Mouse (Mus musculus): Measurements from ENCODE around the gene Fcgr3. TPM values are rescaled to one million over a fixed set of nuclear protein-coding genes. Genes with fewer than 3 reads are reported as not detected.

Gene Fcgr3
- total RNA-seq, 2 experiments from 2014 or later, result 9.9 to 12.5 TPM

DNA sequence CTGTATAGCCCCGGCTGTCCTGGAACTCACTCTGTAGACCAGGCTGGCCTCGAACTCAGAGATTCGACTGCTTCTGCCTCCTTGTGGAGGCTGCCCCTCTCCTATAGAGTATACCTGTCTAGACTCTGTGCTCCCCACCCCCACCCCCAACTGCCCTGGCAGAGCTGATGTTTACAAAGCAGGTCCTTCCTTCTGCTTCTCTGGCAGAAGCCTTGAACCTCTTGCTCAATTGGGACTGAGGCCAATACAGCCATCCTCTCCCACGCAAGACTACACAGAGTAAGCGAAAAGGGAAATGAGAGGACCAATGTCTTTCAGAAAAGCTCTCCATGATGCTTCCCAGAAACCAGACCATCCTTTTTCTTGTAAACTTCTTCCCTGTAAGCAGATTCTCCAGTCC lies 7.5 kb downstream of the Fcgr3 start:
- DNase-seq (ENCODE audit: low spot score in 2 of 2), result no peak

DNA sequence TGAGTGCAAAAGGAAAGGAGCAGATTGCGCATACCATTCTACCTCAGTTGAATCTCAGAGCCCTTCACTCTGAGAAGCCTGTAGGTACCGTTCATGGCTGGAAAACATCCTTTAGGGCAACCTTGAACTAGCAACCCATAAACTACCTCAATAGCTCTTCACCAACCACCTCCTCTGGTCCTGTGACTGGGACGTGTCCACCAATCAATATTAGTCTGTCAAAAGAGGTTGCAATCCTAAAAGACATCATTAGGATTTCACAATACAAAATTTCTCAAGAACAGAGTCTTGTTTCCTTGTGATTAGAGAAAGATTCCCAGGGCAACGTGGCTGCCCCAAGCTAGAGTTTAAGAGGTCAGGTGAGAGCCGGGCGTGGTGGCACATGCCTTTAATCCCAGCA lies 11.4 kb downstream of the Fcgr3 start:
- no peak for DNase-seq (ENCODE audit: low spot score in 2 of 2)

DNA sequence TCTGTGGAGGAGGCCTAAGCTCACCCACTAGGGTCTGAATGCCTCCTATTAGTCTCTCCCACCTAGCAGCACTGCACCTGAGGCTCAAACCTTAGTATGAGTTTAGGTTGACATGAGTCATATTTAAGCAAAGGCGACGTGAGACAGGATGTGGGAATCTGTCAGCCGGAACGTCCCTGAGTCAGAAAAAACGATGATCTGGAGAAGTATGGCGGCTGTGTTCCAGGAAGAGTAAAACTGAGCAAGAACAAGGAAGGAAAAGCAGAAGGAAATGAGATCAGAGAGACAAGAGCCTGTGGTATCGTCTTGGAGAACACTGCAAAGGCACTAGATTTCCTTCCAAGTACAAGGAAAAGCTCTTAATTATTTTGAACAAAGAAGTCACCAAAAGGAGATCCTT lies 14.0 kb downstream of the Fcgr3 start:
- DNase-seq (ENCODE audit: low spot score in 2 of 2), result no peak

DNA sequence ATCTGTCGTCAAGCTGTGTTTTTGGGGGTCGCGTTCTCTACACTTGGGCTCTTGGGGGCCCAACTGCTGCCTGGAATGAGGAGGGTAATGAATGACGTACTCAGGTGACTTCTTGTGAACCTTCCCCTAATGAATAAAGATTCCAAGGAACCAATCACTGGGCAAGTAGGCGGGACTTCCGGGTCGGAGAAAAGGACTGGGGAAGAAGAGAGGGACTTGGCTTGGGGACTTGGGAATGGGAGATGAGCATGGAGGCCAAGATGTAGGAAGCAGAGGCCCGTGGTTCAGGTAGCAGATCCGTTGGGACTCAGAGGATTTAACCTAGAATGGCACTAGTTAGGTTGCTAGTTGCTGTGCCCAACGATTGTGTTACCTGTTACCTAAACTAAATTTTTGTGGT lies 15.5 kb downstream of the Fcgr3 start:
- DNase-seq (ENCODE audit: low spot score in 2 of 2), result no peak

DNA sequence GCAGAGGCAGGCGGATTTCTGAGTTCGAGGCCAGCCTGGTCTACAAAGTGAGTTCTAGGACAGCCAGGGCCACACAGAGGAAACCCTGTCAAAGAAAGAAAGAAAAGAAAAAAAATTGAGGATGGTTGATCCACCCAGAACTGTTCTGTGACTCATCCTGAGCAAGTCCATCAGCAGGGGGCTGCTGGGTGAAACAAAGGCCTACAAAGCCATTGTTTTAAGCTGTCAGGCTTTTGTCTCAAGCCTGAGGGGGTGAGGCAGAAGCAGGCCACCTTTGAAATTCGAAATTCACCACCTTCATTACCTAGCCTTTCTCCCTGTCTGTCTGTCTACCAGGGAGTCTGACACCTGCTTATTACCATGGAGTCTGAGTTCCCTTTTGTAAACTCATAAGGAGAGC lies 18.2 kb downstream of the Fcgr3 start:
- DNase-seq (ENCODE audit: low spot score in 2 of 2), result no peak

DNA sequence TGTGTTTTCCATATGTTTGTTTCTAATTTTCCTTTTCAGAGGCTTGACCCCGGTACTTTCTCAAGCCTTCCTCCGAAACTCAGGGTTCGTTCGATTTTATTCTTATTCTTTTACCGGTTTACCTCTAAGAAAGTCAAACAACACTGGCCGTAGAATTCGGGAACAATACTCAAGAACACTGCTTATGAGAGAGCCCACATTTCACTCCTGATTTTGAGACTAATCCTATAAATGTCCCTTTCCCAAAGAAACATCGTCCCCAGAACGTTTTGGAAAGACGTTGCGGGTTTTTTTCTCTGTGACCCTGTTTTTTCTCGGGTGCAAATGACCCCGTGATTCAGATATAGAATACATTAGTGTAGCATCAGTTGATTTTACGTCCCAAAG lies 19.7 kb downstream of the Fcgr3 start:
- no peak for DNase-seq (ENCODE audit: low spot score in 2 of 2)

DNA sequence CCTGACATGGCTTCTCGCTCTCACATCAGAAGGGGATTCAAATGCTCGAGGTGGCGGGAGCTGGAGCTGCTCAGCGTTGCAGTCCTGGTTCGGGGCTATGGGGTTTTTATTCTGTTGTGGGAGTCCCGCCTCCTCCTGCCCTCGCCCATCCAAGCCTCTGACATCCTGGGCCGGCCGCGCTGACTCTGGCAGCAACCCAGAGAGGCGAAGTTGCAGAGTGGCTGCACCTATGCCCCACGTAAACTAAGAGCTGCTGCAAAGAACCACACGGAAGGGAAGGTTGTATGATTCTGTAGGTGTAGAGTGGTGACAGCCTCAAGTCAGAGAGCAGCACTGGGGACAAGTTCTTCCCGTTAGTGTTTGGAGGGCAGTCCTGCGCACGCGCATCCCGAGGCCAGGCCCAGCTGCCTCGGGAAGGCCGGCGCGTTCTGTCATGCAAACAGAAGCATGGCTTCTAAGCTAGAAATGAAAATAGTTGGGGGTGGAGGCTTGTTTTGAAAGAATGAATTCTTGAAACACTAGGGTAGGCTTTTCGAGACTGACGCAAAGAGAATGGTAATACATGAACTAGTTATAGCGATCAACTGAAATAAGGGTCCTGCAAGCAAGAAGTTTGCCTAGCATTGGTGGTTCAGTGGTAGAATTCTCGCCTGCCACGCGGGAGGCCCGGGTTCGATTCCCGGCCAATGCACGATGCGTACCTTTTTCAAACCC lies 20.2 kb downstream of the Fcgr3 start:
- peak; percentile 78 to 92 for DNase-seq (ENCODE audit: low spot score in 2 of 2)

DNA sequence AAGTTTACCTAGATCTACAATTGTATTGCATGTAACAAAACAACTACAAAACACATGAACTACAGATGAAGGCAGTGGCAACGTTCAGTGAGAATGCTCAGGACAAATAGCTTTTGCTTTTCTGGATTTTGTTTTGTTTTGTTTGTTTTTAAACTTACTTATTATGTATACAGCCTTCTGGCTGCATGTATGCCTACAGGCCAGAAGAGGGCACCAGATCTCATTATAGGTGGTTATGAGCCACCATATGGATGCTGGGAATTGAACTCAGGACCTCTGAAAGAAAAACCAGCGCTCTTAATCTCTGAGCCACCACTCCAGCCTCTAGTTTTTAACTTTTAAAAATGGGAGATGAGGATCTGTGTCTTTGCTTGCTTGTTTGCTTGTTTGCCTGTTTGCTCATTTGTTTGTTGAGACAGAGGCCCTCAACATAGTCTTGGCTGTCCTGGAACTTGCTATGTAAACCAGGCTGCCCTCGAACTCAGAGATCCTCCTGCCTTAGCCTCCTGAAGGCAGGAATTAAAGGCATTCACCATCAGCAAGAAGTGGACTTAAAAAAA lies 21.1 kb downstream of the Fcgr3 start:
- no peak for DNase-seq (ENCODE audit: low spot score in 2 of 2)

DNA sequence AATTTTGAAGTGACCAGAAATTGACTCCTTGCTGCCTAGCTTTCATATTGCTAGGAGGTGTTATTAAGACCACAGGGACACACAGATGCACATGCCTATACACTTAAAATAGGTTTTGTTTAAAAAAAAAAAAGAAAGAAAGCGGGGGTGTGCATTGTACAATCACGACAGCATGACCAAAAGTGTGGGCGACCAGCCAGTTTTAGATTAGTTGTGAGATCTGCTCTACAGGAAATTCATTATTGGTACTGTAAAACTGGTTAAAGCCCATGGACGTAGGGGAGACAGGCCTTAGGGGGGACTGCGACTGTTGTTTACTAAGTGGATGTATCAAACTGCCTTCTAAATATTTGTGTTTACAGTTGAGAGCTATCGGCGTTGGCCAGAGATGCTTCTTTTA lies 24.9 kb downstream of the Fcgr3 start:
- no peak for DNase-seq (ENCODE audit: low spot score in 2 of 2)

DNA sequence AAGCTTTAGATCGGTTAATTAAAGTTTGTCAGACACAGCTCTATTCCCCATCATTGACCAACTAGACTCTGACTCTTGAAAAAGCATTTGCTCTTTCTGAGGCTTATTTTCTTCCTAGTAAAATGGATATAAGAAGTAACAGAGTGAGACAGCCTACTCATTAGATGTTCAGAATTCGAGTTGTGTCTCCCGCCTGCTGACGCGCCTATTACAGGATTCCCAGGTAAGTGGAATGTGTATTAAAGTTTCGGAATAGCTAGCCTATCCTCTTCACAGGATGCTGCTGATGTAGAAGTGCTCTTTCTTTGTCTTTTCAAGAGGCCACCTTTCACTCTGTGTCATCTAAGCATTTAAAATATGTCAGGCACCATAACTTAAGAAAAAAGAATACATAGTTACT lies 25.6 kb downstream of the Fcgr3 start:
- no peak for DNase-seq (ENCODE audit: low spot score in 2 of 2)

DNA sequence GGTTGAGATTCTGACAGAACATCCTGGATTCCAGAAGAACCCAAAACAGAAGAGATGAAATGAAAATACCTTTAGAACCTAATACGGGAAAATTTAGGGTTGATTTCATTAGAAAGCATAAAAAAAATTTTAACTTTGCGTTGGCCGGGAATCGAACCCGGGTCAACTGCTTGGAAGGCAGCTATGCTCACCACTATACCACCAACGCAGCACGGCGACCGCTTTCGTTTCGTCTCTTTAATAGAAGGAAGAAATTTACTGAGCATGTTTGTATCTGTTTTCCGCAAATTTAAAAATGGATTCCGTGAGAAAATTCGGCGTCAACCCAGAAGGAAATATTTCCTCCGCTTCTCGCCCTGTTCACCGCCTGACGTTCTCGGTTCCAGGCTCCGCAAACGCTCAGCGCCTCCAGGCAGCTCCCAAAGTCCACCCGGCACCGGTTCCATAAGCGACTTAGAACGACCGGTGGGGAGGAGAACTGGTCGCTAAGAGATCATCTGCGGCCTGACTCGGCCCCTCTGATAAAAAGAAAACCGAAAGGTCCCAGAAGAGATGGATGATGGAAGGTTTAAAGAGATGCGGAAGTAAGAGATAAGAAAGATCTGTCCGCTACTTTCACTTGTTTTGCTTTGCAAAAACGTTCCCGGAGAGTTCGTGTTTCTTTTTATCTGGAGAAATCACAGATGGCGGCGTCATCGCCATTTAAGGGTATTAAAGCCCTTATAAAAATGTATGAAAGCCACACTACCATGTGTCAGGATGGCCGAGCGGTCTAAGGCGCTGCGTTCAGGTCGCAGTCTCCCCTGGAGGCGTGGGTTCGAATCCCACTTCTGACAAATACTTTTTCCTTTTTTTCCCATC lies 26.6 kb downstream of the Fcgr3 start:
- DNase-seq (ENCODE audit: low spot score in 2 of 2), result peak; percentile 82 to 93

DNA sequence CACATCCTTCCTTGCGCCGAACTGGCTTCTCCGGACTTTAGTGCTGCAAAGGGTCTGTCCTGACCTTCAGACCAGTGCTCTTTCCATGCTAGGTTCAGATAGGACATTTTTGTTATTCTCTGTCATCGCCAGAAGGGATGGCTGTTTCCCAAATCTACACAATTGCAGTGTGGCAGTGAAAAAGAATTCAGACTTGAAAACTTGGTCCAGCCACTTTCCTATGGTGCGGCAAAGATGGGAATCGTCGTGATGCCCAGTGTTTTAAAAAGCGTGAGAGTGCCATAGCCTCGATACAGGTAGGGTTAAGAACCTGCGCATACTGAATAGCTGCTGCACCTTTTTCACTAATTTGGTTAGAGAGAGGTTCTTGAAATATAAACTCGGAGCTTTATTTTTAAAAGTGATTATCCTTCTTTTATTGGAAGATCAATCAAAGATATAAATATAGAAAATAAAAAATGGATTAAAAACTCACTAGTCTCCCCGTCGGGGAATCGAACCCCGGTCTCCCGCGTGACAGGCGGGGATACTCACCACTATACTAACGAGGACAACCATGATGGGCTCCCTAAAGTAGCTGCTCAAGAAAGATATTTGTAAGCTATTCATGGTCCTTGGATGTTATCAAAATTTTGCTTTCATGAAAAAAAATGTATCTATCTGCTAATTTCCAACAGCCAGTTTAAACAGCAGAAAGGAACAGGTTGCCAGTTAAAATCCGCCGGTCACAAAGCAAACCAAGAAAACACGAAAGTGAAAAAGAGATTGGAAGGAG lies 28.0 kb downstream of the Fcgr3 start:
- peak; percentile 72 to 92 for DNase-seq (ENCODE audit: low spot score in 2 of 2)

DNA sequence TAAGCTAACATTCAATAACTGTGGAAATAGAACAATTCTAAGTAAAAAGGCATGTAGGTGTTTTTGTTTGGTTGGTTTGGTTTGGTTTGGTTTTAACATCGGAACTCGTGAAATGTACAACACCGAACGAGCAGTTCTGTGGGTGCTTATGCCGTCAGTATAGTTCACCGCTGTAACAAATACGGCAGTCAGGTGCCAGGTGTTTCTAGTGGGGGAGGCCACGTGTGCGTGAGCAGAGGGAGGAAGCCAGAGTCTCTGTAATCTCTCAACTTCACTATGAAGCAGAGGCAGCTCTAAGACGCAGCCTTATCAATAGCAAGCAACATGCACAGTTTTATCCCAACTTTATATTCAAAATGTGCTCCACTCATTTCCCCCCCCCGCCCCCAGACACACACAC lies 29.1 kb downstream of the Fcgr3 start:
- DNase-seq (ENCODE audit: low spot score in 2 of 2), result no peak

DNA sequence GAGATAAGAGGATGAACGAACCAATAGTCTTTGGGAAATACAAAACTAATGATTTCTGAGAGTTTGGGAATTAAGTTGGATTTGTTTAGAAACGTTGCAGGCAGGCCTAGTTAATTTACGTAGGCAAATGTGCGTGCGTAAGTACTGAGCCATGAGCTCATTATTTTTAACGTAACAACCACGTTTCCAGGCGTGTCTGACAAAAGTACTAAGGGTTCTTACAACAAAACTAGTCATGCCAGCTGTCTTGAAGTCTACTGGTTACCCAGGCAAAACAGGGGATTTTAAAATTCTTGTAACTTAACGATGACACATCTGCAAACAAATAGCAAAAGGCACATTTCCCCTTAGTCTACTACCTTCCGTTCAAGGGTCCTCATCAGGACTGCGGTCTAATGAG lies 30.5 kb downstream of the Fcgr3 start:
- DNase-seq (ENCODE audit: low spot score in 2 of 2), result peak; percentile 28 to 66

DNA sequence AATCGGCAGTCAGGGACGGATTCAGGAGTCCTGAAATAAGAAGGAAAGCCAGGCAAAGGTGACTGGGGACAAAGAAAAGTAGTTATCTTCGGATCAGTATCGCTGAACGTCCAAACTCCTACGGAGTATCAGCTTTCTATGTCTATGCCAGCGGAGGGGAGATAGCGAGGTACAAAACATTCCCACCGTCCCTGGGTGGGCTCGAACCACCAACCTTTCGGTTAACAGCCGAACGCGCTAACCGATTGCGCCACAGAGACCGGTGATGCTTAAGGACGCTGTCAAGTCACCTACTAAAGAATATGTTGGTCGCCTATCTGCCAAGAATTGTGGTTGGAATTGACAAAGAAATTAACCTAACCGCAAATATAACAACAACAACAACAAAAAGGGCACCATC lies 31.0 kb downstream of the Fcgr3 start:
- DNase-seq (ENCODE audit: low spot score in 2 of 2), result peak; percentile 88 to 96

DNA sequence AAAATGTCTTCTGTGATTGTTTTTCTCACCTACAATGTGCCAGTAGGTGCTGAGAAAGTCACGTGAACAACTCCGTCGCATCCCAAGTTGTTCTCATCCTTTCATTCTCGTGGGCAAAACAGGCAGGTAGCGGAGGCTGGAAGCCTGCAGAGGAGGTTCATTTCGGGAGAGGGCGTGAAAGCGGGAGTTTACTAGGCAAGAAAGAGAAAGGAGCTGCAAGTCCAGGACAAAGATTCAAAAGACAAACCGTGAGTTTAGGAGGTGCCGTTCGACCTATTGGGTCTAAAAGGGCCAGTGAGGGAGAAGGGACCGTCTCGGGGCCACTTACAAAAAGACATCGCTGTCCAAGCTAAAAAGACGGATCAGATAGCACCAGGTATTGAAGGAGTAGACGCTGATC lies 31.5 kb downstream of the Fcgr3 start:
- peak in 1 of 2 experiments; percentile 18 for DNase-seq (ENCODE audit: low spot score in 2 of 2)

DNA sequence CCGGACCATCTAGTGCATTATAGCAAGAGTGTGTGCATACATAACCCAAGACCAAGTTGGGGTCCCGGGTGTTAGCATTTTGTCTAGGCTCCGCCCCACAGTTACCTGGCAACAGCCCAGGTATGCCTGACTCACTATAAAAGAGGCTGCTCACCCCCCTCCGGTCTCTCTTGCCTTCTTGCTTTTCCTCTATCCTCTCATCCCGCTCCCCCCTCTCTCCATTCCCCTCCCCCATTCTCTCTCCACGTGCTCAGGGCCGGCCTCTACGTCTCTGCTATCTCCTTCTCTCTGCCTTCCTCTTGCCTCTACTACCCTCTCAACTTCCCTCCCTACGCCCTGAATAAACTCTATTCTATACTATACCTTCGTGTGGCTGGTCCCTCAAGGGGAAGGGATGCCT lies 32.0 kb downstream of the Fcgr3 start:
- no peak for DNase-seq (ENCODE audit: low spot score in 2 of 2)

DNA sequence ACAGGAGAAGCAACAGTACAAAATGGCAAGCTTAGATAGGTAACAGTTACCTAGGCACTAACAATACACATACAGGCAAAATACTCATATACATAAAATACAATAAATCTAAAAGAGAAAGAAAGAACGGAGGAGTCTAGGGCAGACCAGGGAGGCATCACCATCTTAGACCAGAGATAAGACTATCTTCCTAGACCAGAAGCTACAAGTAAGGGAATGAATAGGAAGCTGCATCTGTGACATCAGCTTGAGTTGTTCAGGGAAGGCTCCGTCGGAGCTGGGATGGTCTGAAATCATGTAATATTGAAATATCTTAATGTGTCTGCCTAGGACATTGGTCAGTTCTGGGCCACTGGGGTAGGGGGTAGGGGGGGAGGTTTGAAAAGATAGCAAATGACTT lies 33.0 kb downstream of the Fcgr3 start:
- DNase-seq (ENCODE audit: low spot score in 2 of 2), result no peak

DNA sequence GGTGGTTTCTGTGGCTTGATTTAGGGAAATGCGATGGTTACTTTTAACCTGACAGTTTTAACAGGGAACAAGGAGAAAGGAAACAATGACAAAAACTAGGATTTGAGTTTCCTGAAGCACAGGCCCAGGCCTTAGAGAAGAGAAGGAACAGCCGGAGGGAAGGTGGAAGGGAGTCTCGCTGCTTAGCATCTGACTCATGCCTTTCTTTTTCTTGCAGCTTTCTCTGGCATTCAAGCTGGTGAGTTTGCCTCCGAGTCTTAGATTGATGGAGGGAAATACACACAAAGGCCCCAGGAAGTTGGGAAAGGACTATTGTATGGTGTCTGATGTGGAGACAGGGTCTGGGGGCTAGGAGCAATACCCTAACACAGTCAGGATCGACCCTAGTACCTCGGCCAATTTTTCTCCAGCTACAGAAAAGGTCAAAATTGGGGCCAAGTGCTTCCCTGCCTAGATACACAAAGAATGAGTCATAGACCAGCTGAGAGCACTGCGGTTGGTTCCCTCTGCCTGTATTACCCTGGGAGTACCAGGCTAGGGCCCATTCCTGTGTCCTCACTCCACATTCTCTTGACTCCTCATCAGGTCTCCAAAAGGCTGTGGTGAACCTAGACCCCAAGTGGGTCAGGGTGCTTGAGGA lies 45.3 kb downstream of the Fcgr3 start:
- DNase-seq (ENCODE audit: low spot score in 2 of 2), result peak in 1 of 2 experiments; percentile 33

DNA sequence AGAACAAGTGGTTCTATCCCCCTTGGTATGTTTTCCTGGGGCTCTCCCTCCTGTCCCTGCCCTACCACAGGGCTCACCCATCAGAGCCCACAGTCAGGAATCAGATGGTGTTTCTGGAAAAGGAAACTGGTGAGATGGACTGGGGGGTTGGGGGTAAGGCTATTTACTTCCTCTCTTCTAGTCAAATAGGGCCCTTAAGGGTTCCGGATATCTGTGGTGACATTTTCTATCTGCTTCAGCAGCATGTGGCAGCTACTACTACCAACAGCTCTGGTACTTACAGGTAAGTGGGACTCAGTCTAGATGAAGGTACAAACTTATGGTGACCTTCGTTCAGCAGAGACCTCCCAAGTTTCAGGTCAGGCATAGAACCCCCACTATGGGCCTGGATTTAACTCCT lies 46.0 kb downstream of the Fcgr3 start, which contains the start of gene Fcgr4:
TSS of gene Fcgr4 (plus strand) at position 184 of the 400 bp plus-strand sequence.
- DNase-seq (ENCODE audit: low spot score in 2 of 2), result no peak

All from layer of hippocampus, adult 18-20 months (tissue).